Mouse (Mus musculus) frontal cortex, adult 2 months (tissue): ENCODE results near the gene Btbd18. TPM values are rescaled to one million over a fixed set of nuclear protein-coding genes. Genes with fewer than 3 reads are reported as not detected.
"Not testable (repeated sequence)": the region's sequence is repeated elsewhere in the genome, so short reads cannot be mapped to it uniquely, and the experiment has no call there.

Source experiments
- DNase-seq, 2 experiments: peaks; one replicate each; pipeline ENCODE4 v3.0.0; 2022; ENCODE audit warnings: low spot score in 1 of 2; ENCODE audit errors: extremely low spot score in 1 of 2
- polyA plus RNA-seq: library from polyadenylated mRNA; depleted of rRNA; stranded (reverse); fragments of >200 nt; gene quantifications from 2 replicates; pipeline ENCODE4 v1.2.3, GENCODE M21; 2012

The Btbd18 gene
- polyA plus RNA-seq, 1 experiment: not detected

GRCm38 (mm10) chr2:84646138-84646537, 12.7 kb upstream of the Btbd18 start:
- DNase-seq: no peak

DNA sequence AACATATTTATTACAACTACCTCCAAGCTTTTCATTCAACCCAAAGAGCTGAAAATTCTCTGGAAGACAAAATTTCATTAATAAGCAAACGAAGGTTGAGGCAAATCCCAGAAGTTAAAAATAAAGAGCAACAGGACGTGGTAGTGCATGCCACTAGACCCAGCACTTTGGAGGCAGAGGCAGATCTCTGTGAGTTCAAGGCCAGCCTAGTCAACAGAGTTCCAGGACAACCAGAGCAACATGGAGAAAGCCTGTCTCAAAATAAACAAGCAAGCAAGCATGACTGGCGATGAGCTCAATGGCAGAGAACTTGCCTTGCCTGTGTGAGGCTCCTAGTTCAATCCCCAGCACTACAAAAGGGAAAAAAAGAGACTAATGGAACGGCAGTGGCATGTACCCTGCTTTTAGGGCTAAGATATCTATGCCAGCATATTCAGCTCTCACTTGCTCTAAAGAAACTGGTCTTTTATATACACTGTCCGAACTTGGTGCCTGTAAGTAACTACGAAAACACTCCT, 11.8 kb upstream of the Btbd18 start:
- DNase-seq: no peak

GRCm38 (mm10) chr2:84648369-84648768, 10.5 kb upstream of the Btbd18 start:
- no peak for DNase-seq

DNA sequence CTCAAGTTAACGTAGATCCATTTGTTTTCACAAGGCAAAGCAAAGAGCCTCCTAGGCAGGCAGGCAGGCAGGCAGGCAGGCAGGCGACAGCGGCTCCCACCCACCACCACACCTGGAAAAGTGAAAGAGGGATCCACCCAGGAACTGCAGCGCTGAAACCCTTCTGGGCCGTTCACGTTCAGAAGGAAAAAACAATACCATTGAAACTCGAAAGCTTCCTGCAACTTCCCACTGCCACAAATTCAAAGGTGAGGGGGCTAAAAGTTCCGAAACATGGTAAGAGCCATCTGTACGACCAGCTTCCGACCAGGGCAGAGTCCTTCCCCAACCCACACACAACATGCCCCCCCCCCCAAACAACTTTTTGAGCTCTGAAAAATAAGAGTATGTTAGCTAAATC, 9.2 kb upstream of the Btbd18 start:
- peak in 1 of 2 experiments; percentile 34 for DNase-seq

DNA sequence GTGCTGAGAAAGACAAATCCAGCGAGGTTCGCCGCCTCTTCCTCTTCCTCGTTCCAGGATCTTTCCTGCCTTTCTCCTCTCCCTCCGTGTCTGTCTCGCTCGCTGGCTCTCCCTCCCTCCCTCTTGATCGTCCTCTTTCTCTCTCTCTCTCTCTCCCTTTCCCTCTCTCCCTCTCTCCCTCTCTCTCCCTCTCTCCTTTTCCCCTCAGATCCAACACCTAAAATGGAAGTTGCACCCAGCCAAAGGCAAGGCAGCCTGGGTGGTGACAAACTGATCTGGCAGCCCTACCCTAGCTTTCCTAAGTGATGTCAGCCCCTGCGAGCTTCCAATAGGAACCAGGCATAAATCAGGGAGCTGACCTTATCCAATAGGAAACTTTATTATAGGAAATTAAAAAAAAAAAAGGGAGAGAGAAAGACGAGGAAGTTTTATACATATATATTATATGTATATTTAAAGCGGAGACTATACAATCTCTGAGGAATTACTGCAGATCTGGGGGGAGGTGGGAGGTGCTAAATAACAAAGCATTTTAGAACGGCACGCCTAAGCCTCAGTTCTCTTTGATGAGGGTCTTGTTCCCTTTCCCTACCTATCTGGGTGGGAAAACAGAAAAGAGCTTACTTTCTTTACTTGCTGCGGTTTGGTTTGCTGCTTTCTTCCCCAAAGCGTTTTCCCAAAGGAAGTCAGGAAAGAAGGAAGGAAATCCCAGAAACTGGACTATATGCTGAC, 8.2 kb upstream of the Btbd18 start, which contains the start of gene Ctnnd1:
Ctnnd1 (minus strand) TSS at position 302 of the 732 bp plus-strand sequence.
- peak; percentile 86 to 93 for DNase-seq

DNA sequence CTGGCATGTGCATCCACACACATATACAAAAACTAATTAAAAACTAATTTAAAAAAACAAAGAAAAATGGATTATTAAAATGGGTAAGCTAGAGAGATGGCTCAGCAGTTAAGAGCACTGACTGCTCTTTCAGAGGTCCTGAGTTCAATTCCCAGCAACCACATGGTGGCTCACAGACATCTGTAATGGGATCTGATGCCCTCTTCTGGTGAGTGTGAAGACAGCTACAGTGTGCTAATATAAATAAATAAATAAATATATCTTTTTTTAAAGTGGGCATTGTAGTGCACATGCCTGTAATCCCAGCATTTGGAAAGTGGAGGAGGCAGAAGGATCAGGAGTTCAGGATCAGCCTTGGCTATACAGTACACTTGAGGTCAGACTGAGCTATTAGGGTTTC, 5.5 kb upstream of the Btbd18 start:
- DNase-seq: no peak

DNA sequence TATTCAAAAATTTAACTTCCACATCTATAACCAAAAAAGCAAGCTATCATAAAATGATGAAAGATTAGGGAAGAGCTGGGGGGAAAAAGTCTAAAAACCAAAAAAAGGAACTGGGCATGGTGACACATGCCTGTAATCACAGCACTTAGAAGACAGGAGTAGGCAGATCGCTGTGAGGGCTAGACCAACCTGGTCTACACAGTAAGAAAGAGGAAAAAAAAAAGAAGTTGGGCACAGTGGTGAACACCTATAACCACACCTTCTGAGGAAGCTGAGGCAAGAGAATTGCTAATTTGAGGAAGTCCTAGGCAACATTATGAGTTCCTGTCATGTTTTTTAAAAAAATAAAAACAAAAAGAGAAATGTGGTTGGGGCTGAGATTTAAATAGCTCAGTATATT, 3.0 kb upstream of the Btbd18 start:
- DNase-seq: no peak

GRCm38 (mm10) chr2:84660253-84660652, 1.4 kb downstream of the Btbd18 start:
- peak in 1 of 2 experiments; percentile 85 for DNase-seq

GRCm38 (mm10) chr2:84662866-84663265, 4.0 kb downstream of the Btbd18 start:
- DNase-seq: no peak

- no peak for DNase-seq
These were observed 7.2 kb downstream of the Btbd18 start for GRCm38 (mm10) chr2:84666081-84666480.

DNA sequence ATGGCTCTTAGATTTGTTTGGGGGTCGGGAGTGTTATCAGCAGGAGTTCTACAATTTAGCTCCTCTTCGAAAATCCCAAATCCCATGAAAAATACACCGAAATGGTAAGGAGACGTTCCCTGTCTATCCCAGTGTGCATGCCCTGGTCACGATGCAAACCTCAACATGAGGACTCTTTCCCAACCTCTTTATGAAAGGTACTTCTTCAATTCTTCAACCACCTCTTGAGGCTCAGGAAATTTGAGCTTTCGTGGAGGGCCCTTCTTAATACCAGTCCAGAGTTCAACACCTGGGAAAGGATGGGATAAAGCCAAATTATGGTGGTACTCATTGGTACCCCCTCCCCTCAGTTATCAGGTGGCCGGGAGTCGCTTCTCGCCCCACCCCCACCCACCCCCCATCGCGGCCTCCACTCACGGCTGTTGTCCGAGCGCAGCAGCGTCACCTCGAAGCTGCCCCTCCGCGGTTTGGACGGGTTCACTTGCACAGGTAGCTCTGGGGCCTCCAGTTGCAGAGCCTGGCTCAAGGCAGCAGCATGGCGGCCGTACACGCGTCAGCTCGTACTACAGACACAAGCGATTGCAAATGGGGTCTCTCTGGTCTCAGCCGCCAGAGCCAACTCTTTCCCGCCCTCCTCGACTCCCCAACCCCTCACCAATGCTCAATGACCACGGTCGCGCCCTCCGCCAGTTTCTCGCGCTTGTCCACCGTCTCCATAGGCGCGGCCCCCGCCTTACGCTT, 11.1 kb downstream of the Btbd18 start:
- no peak for DNase-seq

- peak; percentile 83 to 93 for DNase-seq
These were observed 11.7 kb downstream of the Btbd18 start, which contains the start of gene Selenoh for GRCm38 (mm10) chr2:84670569-84670933. Selenoh (minus strand) TSS chr2:84670770.

DNA sequence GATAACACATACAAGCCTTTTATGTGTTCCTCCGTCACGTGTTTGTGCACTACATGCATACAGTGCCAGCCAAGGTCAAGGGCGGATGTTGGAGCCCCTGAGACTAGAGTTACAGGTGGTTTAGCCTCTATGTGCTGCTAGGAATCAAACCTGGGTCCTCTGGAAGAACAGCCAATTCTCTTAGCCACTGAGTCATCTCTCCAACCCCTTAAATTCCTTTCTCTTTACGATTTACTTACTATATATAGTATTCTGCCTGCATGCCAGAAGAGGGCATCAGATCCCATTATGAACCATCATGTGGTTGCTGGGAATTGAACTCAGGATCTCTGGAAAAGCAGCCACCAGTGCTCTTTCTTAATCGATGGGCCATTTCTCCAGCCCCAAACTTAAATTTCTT, 12.7 kb downstream of the Btbd18 start:
- not testable (repeated sequence) for DNase-seq

DNA sequence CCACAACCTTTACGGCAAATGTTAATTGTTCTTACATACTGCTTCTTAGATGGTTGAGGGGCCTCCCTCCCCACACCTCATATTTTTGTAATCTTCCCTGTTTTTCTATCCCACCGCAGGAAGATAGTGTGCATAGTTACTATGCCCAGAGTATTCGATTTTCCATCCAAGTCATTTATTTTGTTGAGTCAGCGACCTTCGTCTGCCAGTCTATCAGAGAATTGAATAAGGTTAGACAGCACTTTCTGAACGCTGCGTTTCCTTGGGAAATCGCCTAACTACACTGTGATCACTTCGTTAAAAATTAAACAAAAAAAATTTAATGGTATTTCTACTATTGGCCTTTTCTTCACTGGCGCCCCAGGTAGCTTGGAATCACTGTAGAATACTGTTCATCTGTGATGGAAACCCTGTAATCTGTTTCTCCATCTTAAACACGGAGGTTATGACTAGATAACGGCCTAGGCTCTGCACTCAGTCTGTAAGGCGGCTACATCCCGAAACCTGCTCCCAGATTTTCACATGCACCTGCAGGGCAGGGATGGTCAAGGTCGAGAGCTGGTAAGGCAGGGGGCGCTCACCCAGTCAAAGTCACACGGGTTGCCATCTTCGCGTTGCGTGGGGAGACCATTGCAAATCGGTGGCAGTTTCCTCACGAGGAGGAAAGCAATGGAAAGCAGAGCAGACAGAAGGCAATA, 18.5 kb downstream of the Btbd18 start:
- no peak for DNase-seq

DNA sequence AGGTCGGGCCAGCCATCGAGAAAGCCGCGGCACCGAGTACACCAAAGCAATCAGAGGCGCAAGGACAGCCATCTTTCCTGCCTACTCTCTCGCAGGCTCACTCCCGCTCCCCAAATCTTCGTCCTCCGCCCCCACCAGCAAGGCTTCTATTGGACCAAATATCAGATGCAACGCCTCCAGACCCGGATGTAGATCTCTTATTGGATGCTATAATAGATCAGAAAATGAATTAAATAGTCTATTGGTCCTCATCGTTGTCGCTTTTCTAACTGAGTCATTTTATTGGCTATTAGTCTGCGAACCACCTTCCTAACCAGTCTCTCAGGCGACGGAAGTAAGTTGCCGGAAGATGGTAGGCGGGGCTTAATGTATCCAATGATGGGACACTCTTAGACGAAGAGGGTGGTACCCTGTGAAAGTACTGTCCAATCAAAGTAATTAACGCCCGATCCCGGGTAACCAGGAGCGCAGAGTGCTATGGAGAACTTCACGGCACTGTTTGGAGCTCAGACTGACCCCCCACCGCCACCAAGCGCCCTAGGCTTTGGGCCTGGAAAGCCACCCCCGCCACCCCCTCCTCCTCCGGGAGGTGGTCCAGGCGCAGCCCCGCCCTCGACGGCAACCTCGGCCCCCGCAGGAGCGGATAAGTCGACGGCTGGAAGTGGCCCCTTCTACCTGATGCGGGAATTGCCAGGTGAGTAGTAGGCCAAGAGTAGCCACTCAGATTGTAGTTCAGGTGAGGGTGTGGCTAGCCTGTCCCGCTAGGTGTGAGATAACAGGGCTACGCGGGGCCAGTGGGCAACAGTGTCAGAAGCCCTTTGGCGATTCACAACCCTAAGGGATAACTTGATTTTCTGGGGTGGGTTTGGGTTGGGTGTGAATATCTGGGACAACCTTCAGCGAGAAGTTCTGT, 19.3 kb downstream of the Btbd18 start, which contains the start of the genes Gm28635 and Med19:
Gm28635 (minus strand) TSS at position 74 of the 913 bp plus-strand sequence.
Med19 (plus strand) TSS at position 435 of the 913 bp plus-strand sequence.
- DNase-seq: peak; percentile 98 to 99

- DNase-seq: no peak
These were observed 20.1 kb downstream of the Btbd18 start, which contains the start of gene Tmx2 for GRCm38 (mm10) chr2:84679016-84679415. Tmx2 (minus strand) TSS chr2:84679140.

- no peak for DNase-seq
These were observed 23.8 kb downstream of the Btbd18 start for GRCm38 (mm10) chr2:84682605-84683183.

GRCm38 (mm10) chr2:84688080-84688844, 29.4 kb downstream of the Btbd18 start:
- DNase-seq: no peak

GRCm38 (mm10) chr2:84690050-84690449, 31.2 kb downstream of the Btbd18 start:
- DNase-seq: no peak
